Mouse (Mus musculus): ENCODE results near the gene Ctnnb1. TPM values are rescaled to one million over a fixed set of nuclear protein-coding genes. Genes with fewer than 3 reads are reported as not detected.

Gene Ctnnb1
- polyA plus RNA-seq, 1 experiment from 2014 or later, result 475 TPM

DNA sequence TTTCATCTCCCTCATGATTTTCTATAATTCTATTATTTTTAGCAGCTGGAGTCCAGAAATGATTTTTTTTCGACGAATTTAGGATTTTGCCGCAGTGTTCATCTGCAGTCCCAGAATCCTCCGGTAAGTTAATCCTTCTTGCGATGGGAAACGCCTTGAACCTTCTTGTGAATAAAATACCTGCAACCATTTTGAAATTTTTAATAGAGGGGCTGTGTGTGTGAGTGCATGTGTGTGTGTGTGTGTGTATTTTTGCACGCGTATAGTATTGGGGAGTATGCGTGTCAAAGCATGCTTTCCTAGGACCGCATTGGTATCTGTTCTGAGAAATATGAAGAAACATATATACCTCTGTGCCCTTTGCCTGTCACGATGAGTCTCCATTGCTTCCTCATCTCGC is 1.0 kb downstream of the Ctnnb1 start:
- no peak for ATAC-seq
- 95% methylated on average over 12 of the region's 12 CpGs for WGBS

DNA sequence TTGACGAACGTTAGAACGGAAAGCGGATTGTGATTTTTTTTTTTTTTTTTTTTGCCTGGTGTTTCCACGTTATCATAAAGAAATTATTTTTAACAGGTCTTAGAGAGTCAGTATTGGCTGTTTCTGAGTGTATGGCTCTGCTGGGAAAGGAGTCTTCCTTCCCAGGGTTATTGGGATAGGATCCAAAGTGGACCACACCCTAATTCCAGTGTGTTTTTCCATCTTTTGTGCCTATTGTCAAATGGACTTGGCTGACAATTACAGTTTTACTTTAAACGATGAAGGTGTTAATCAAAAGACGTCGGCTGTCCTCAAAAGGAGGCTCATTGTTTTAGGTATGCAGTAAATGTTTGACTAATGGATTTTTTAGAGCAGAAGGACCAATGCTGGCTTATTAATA is 1.8 kb downstream of the Ctnnb1 start:
- H3K27me3 ChIP-seq (replicated peaks), result no peaks in the 10 kb centered on the region
- no peaks in the 10 kb centered on the region for H3K36me3 ChIP-seq
- ATAC-seq, result no peak
- H3K4me2 ChIP-seq (replicated peaks), result no peak overlapping the region
- 65% methylated on average over 8 of the region's 8 CpGs for WGBS
- H3K9me3 ChIP-seq, result no peaks in the 10 kb centered on the region
- no peak overlapping the region for H3K4me3 ChIP-seq (replicated peaks)
- H3K4me1 ChIP-seq (replicated peaks), result peaks cover 6% of the 10 kb centered on the region
- H3K27ac ChIP-seq, result no peak overlapping the region
- H3K9ac ChIP-seq, result no peak overlapping the region

More for the DNA sequence above, 1.0 kb downstream of the Ctnnb1 start:
- H3K36me3 ChIP-seq, result no peaks in the 10 kb centered on the region
- H3K4me1 ChIP-seq (replicated peaks), result no peaks in the 10 kb centered on the region
- no peaks in the 10 kb centered on the region for H3K9me3 ChIP-seq
- H3K27ac ChIP-seq, result no peak overlapping the region
- H3K27me3 ChIP-seq (replicated peaks), result no peaks in the 10 kb centered on the region
- no peak overlapping the region for H3K4me3 ChIP-seq (replicated peaks)
- H3K4me2 ChIP-seq (replicated peaks), result no peak overlapping the region
- H3K9ac ChIP-seq, result no peak overlapping the region

DNA sequence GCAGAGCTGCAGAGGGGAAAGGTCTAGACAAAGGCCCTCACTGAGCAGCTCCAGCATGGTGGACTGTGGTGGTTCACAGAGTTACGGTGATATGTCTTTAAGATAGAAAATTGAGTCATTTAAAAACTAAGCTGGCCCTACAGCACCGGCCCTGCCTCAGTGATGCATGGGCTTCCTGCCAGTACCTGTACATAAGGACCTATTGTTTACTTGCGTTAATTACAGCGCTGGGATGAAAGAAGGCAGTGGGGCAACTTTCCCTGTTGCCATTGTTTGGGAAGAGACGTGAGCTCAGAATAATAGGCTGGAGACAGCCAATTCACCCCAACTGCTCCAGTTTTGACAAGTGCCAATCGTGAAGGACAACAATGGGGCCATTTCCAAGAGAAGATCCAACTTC is 3.4 kb downstream of the Ctnnb1 start:
- H3K27ac ChIP-seq, result no peak overlapping the region
- H3K27me3 ChIP-seq (replicated peaks), result no peaks in the 10 kb centered on the region
- no peaks in the 10 kb centered on the region for H3K36me3 ChIP-seq
- H3K9me3 ChIP-seq, result no peaks in the 10 kb centered on the region
- H3K4me3 ChIP-seq (replicated peaks), result no peak overlapping the region
- WGBS, result 71% methylated on average over 6 of the region's 6 CpGs
- no peak overlapping the region for H3K4me2 ChIP-seq (replicated peaks)
- H3K9ac ChIP-seq, result no peak overlapping the region
- ATAC-seq, result no peak
- H3K4me1 ChIP-seq (replicated peaks), result peaks cover 15% of the 10 kb centered on the region

DNA sequence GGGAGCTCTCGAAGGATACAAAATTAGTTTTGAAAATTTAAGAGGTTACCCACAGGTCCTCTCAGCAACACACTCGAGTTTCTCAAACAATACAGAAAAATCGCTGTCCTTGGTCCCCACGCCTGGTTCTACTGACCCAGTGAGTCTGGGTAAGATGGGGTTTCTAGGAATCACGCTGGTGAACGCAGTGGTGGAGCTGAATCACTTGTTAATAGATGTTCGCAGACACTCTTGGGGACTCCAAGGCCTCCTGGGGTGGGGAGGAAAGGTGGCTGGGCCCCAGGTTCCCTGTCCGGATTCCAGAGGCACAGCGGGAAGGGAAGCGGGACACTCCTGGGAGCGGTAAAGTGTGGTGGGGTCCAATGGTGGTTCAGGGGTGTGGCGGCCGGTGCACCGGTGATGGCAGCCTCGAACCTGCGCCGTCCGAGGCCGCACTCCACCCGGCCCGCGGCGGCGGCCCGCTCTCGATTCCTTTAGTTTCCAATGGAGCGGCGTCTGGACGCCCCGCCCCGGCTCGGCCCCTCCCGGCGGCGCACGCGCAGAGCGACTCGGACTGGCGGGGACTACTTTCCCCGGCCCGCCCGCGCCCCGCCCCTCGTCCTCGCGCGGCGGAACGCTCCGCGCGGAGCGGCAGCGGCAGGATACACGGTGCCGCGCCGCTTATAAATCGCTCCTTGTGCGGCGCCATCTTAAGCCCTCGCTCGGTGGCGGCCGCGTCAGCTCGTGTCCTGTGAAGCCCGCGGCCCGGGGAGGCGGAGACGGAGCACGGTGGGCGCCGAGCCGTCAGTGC is 4.0 kb downstream of the Ctnnb1 start:
- peak; percentile 91 for ATAC-seq
- Histone ChIP-seq H3K27ac (peak overlapping the region; percentile 95), H3K4me2 (replicated peaks) (peak overlapping the region; percentile 73), H3K9ac (peak overlapping the region; percentile 95), H3K27me3 (replicated peaks) (no peaks in the 10 kb centered on the region), H3K9me3 (no peaks in the 10 kb centered on the region), H3K36me3 (no peaks in the 10 kb centered on the region), H3K4me1 (replicated peaks) (peaks cover 21% of the 10 kb centered on the region), H3K4me3 (replicated peaks) (peak overlapping the region; percentile 91)
- WGBS, result 5% methylated on average over 76 of the region's 78 CpGs

DNA sequence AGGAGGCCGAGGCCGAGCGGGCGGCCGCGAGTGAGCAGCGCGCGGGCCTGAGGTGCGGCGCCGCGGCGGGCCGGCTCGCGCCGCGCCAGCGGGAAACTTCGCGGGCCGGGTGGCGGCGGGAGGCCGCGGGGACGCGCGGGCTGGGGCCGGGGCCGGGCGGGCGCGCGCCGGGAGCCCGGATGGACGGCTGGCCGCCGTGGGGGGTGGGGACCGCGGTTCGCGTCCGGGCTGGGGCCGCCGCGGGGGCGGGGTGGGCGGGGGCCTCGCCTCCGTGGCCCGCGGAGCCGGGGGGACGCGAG is 4.5 kb downstream of the Ctnnb1 start:
- peak overlapping the region; percentile 91 for H3K4me3 ChIP-seq (replicated peaks)
- H3K4me2 ChIP-seq (replicated peaks), result peak overlapping the region; percentile 73
- H3K27me3 ChIP-seq (replicated peaks), result no peaks in the 10 kb centered on the region
- WGBS, result 1% methylated on average over 33 of the region's 58 CpGs
- H3K9me3 ChIP-seq, result no peaks in the 10 kb centered on the region
- ATAC-seq, result peak; percentile 78
- H3K9ac ChIP-seq, result peak overlapping the region; percentile 95
- peak overlapping the region; percentile 95 for H3K27ac ChIP-seq
- H3K36me3 ChIP-seq, result no peaks in the 10 kb centered on the region
- H3K4me1 ChIP-seq (replicated peaks), result peaks cover 24% of the 10 kb centered on the region

DNA sequence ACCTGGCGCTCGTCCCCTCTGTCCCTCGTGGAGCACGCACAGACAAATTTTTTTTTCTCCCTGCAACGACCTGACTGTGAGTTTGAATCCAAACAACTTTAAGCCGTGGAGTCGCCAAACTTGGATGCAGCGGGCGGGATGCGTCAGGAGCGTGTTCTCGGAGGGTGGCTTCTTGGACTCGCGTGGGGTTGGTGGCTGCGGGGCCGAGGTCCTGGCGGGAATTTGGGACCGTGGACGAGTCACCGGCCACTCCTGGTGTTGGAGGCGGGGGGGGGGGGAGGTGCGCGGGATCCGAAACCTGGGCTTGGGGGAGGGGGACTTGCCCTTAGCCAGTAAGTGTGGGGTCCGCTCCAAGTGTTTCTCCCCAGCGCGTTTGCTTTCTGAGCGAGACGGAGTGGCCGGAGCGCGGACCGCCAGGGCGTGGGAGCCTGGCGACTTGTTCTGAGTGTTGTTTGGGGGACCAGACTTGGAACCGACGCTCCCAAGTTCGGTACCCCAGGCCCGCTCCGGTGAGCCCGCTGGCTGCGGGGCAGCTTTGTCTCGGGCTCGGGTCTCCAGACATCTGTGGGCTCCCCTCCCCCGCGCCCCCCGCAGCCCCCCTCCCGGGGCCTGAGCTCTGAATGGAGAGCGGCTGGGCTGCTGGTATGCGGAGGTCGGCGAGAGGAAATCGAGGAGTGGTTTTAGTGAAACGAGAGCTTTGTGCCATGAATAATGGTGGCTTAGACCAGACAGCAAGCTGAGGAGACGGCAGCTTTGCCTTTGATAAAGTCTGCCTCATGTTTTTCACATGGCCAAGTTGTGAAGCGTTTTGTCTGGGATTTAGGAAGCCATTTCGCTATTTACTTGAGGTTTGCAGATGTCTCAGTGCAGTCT is 5.1 kb downstream of the Ctnnb1 start:
- under 1% methylated on average over 56 of the region's 57 CpGs for WGBS
- peak; percentile 41 for ATAC-seq

DNA sequence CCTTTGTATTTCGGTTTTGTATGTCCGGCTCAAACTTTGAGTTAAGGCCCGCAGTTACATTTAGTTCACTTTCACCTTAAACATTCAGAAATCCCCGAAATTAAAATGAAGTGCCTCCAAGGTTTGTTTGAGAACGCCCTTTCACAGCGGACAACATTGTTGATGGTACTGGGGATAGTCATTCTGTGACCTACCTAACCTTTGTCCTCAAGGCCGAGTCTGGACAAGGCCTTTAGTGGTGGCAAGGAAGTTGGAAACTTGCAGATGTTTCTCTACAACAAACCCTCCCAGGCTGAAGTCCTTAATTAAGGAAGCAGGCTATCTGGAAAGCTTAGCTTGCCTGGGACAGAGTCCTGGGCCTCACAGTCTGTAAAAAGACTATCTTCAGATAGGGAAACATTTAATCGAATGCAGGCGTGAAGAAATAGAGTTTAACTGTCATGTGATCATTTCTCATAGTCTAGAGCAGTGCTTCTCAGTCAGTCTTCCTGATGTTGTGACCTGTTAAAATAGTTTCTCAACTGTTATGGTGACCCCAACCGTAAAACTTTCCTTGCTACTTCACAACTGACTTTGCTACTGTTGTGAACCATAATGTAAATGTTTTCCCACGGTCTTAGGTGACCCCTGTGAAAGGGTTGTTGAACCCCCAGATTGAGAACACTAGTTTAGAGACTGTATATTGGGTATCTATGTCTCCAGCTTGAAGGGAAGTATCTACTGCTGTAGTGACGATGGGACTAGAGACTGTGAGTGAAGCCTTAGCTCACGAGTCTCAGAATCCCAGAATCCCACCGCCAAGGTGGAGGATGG is 6.0 kb downstream of the Ctnnb1 start:
- peak overlapping the region; percentile 91 for H3K4me3 ChIP-seq (replicated peaks)
- 3% methylated on average over 14 of the region's 14 CpGs for WGBS
- no peaks in the 10 kb centered on the region for H3K27me3 ChIP-seq (replicated peaks)
- H3K27ac ChIP-seq, result peak overlapping the region; percentile 95
- no peaks in the 10 kb centered on the region for H3K36me3 ChIP-seq
- H3K4me1 ChIP-seq (replicated peaks), result peaks cover 34% of the 10 kb centered on the region
- peak overlapping the region; percentile 95 for H3K9ac ChIP-seq
- H3K4me2 ChIP-seq (replicated peaks), result peak overlapping the region; percentile 73
- no peaks in the 10 kb centered on the region for H3K9me3 ChIP-seq
- no peak for ATAC-seq

More for the DNA sequence above, 5.1 kb downstream of the Ctnnb1 start:
- Histone ChIP-seq H3K4me2 (replicated peaks) (peak overlapping the region; percentile 73), H3K4me3 (replicated peaks) (peak overlapping the region; percentile 91), H3K9ac (peak overlapping the region; percentile 95), H3K9me3 (no peaks in the 10 kb centered on the region), H3K27ac (peak overlapping the region; percentile 95), H3K27me3 (replicated peaks) (no peaks in the 10 kb centered on the region), H3K4me1 (replicated peaks) (peaks cover 28% of the 10 kb centered on the region), H3K36me3 (no peaks in the 10 kb centered on the region)

DNA sequence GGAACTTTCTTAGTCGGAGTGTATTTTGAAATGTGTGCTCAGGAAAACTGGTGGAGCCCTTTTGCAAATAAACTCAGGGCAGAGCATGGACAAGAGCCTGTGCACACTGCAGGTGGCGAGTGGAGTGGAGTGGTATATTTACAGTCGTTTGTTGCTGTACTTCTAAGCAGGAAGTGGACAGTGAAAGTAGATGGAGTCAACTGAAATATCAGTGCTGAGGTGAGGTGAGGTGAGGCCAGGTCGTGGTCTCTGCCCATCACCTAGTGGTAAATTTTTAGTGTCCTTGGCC is 6.6 kb downstream of the Ctnnb1 start:
- H3K9ac ChIP-seq, result peak overlapping the region; percentile 95
- H3K27ac ChIP-seq, result peak overlapping the region; percentile 95; the same call in 1 of the 2 replicates
- WGBS, result 3% methylated on average over 4 of the region's 4 CpGs

DNA sequence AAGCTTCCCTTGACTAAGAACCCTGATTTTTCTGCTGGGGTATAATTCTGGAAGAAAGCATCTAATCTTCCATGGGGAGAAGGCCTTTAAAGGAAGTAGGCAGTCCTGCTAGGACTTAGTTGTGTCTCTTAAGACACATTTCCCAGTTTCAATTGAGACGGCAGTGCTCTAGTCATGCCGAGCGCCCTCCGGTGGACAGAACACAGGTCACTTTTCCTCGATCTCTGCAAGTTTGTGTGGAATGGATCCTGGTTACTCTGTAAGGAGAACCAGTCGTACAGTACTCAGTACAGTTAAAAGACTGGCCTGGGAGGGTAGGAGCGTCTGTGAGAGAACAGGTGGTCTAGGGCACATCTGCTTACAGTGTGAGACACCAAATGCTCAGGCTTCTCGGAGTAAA is 7.3 kb downstream of the Ctnnb1 start:
- ATAC-seq, result no peak
- Histone ChIP-seq H3K36me3 (no peaks in the 10 kb centered on the region), H3K9me3 (no peaks in the 10 kb centered on the region), H3K27me3 (replicated peaks) (no peaks in the 10 kb centered on the region), H3K4me2 (replicated peaks) (peak overlapping the region; percentile 73), H3K27ac (no peak overlapping the region), H3K4me3 (replicated peaks) (peak overlapping the region; percentile 91), H3K4me1 (replicated peaks) (peaks cover 40% of the 10 kb centered on the region), H3K9ac (peak overlapping the region; percentile 95; the same call in 1 of the 2 replicates)
- WGBS, result 12% methylated on average over 8 of the region's 8 CpGs

More for the DNA sequence above, 6.6 kb downstream of the Ctnnb1 start:
- no peaks in the 10 kb centered on the region for H3K36me3 ChIP-seq
- no peak for ATAC-seq
- no peaks in the 10 kb centered on the region for H3K27me3 ChIP-seq (replicated peaks)
- no peaks in the 10 kb centered on the region for H3K9me3 ChIP-seq
- peak overlapping the region; percentile 73 for H3K4me2 ChIP-seq (replicated peaks)
- peak overlapping the region; percentile 91 for H3K4me3 ChIP-seq (replicated peaks)
- peaks cover 34% of the 10 kb centered on the region for H3K4me1 ChIP-seq (replicated peaks)

DNA sequence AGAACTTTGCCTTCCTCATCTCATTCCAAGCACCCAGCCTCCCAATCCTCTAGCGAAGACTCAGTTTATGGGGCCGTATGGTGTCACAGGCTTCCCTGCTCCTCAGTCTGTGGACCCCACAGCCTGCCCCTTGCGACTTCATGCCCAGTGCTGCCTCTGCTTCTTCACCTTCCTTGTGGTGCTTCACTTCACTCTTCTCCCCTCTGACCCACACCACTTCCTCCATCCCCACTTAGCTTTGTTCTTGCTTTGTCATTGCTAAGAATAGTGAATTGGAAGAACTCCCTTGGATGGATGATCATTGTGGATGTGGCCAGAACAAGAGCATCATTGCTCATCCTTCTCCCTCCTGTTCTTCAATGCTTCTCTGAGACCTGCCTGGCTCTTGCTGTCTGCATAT is 11.8 kb downstream of the Ctnnb1 start:
- Histone ChIP-seq H3K4me3 (replicated peaks) (no peak overlapping the region), H3K4me2 (replicated peaks) (no peak overlapping the region), H3K9me3 (no peaks in the 10 kb centered on the region), H3K36me3 (no peaks in the 10 kb centered on the region), H3K27me3 (replicated peaks) (no peaks in the 10 kb centered on the region), H3K27ac (no peak overlapping the region), H3K4me1 (replicated peaks) (peaks cover 55% of the 10 kb centered on the region), H3K9ac (no peak overlapping the region)
- no peak for ATAC-seq
- 84% methylated on average over 3 of the region's 3 CpGs for WGBS

DNA sequence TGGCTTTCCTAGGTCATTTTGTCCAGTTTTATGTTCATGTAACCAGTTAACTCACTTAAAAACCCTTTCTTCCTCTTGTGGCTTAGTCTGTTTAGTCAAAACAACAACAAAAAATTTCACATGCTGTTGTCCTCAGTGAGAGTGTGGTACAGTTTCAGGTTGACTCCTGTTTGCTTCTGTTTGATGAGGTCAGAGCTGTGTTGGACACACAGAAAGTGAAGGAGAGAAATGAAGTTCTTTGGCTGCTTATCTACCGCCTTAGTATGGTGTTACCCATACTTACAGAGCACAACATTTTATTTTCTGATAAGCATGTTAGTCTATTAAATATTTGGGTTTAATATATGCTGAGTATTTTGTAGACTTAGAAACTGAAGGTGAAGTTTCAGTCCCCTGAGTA is 14.7 kb downstream of the Ctnnb1 start:
- WGBS, result 70% methylated on average over 1 of the region's 1 CpGs
- Histone ChIP-seq H3K9me3 (no peaks in the 10 kb centered on the region), H3K27ac (no peak overlapping the region), H3K36me3 (no peaks in the 10 kb centered on the region), H3K4me3 (replicated peaks) (no peak overlapping the region), H3K27me3 (replicated peaks) (no peaks in the 10 kb centered on the region), H3K4me1 (replicated peaks) (peaks cover 38% of the 10 kb centered on the region), H3K4me2 (replicated peaks) (no peak overlapping the region), H3K9ac (no peak overlapping the region)
- ATAC-seq, result no peak

DNA sequence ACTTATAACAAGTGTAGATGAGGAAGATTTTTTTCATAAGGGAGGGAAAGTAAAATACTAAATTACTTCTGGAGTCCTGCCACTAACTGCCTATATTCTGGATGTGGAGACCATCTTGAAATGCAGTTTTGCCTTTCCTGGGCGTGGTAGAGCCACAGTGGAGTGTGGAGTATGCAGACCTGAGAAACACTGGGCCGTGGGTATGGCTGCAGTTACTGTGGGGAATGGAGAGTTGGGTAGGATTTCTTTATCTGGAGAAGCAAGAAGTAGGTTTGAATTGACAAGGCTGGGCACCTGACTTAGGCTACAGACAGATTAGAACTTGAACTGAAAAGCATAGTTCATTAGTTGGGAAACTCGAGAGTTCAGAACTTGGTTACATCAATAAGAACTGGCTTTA is 15.2 kb downstream of the Ctnnb1 start:
- no peak for ATAC-seq
- Histone ChIP-seq H3K4me2 (replicated peaks) (no peak overlapping the region), H3K27ac (no peak overlapping the region), H3K4me3 (replicated peaks) (no peak overlapping the region), H3K9me3 (no peaks in the 10 kb centered on the region), H3K4me1 (replicated peaks) (peaks cover 35% of the 10 kb centered on the region), H3K9ac (no peak overlapping the region), H3K36me3 (no peaks in the 10 kb centered on the region), H3K27me3 (replicated peaks) (no peaks in the 10 kb centered on the region)
- WGBS, result 64% methylated on average over 3 of the region's 3 CpGs
